Mouse (Mus musculus) frontal cortex, adult 2 months (tissue): ENCODE measurements around the gene Tufm. TPM values are rescaled to one million over a fixed set of nuclear protein-coding genes. Genes with fewer than 3 reads are reported as not detected.

Experiments
- polyA plus RNA-seq: library from polyadenylated mRNA; depleted of rRNA; stranded (reverse); fragments of >200 nt; gene quantifications from 2 replicates; pipeline ENCODE4 v1.2.3, GENCODE M21; 2012; rRNA removed

Tufm gene
- polyA plus RNA-seq, 1 experiment = 97.2 TPM

Other genes with a start within 250 kb of the Tufm start
- gene Sbk1, start 214.7 kb upstream of the Tufm start, polyA plus RNA-seq = 54.4 and 56.0 TPM in 2 replicates
- 1.3 and 3.1 TPM in 2 replicates for gene Lat, start 117.8 kb upstream of the Tufm start, polyA plus RNA-seq
- 148 and 159 TPM in 2 replicates for gene Spns1, start 109.9 kb upstream of the Tufm start, polyA plus RNA-seq
- gene Nfatc2ip, start 90.6 kb upstream of the Tufm start, polyA plus RNA-seq = 6.6 and 6.8 TPM in 2 replicates
- 0.14 and 0.27 TPM in 2 replicates for gene Cd19, start 72.5 kb upstream of the Tufm start, polyA plus RNA-seq
- 22.0 and 25.4 TPM in 2 replicates for gene Rabep2, start 58.6 kb upstream of the Tufm start, polyA plus RNA-seq
- 1.2 and 1.9 TPM in 2 replicates for gene Atp2a1, start 24.3 kb upstream of the Tufm start, polyA plus RNA-seq
- 60.5 and 63.7 TPM in 2 replicates for gene Sh2b1, start 11.9 kb upstream of the Tufm start, polyA plus RNA-seq
- 144 and 153 TPM in 2 replicates for gene Atxn2l, start 16.1 kb downstream of the Tufm start, polyA plus RNA-seq
- 107 and 114 TPM in 2 replicates for gene Eif3c, start 79.0 kb downstream of the Tufm start, polyA plus RNA-seq
- 0.74 and 0.82 TPM in 2 replicates for gene Apobr, start 97.6 kb downstream of the Tufm start, polyA plus RNA-seq
- gene Cln3, start 98.5 kb downstream of the Tufm start, polyA plus RNA-seq = 45.1 and 46.3 TPM in 2 replicates
- gene Il27, start 107.6 kb downstream of the Tufm start, polyA plus RNA-seq = 0.13 TPM in 1 of 2 replicates, not detected in the other
- gene Nupr1, start 143.5 kb downstream of the Tufm start, polyA plus RNA-seq = 23.9 and 31.7 TPM in 2 replicates
- gene Sgf29, start 161.9 kb downstream of the Tufm start, polyA plus RNA-seq = 40.2 and 44.8 TPM in 2 replicates
- gene Sult1a1, start 189.1 kb downstream of the Tufm start, polyA plus RNA-seq = 10.7 and 11.1 TPM in 2 replicates
- gene Bola2, start 208.0 kb downstream of the Tufm start, polyA plus RNA-seq = 46.4 and 65.4 TPM in 2 replicates
- 34.3 and 34.5 TPM in 2 replicates for gene Slx1b, start 208.4 kb downstream of the Tufm start, polyA plus RNA-seq
- 135 and 145 TPM in 2 replicates for gene Coro1a, start 220.4 kb downstream of the Tufm start, polyA plus RNA-seq